Comparison of ENCODE assay signal across 22 mouse cellular contexts in genomic region chr5:117045101-117045500, GRCm38 (mm10).
A peak's percentile ranks its signal among the peaks of the same experiment; 100 is the strongest.
DNase-seq lines count a peak whose midpoint lies in the region; ATAC-seq and TF ChIP-seq lines count a peak whose summit lies in the region.
"Had no signal": no experiment of that assay in that cellular context is flagged by ENCODE, and none has a peak within 500 bp of the region (broad histone marks: within the 10 kb centered on the region; RNA-seq: fewer than 3 reads in every experiment).

No protein-coding gene starts in this region.

- H3K9ac ChIP-seq in intestine, embryonic 15.5 days, result no peak overlapping the region
- H3K9ac ChIP-seq: hindbrain, embryonic 15.5 days; limb, embryonic 12.5 days; liver, embryonic 12.5 days; neural tube, embryonic 15.5 days had no signal

- peak overlapping the region; percentile 35 for H3K4me3 ChIP-seq in cerebellum, adult 2 months (replicated peaks; ENCODE audit: insufficient read depth, low read depth, low read length)
- H3K4me3 ChIP-seq in intestine, embryonic 15.5 days (replicated peaks), result no peak overlapping the region
- H3K4me3 ChIP-seq: embryonic facial prominence, embryonic 10.5 days; gastrocnemius, adult 2 months; hindbrain, embryonic 15.5 days; limb, embryonic 12.5 days; liver, embryonic 12.5 days; megakaryocyte, embryonic 14.5 days; neural tube, embryonic 15.5 days had no signal

- H3K4me2 ChIP-seq in intestine, embryonic 15.5 days (replicated peaks), result no peak overlapping the region
- H3K4me2 ChIP-seq: hindbrain, embryonic 15.5 days; limb, embryonic 12.5 days; liver, embryonic 12.5 days; neural tube, embryonic 15.5 days had no signal

- H3K9me3 ChIP-seq in intestine, embryonic 15.5 days, result no peaks in the 10 kb centered on the region
- H3K9me3 ChIP-seq: embryonic facial prominence, embryonic 10.5 days; hindbrain, embryonic 15.5 days; limb, embryonic 12.5 days; liver, embryonic 12.5 days; neural tube, embryonic 15.5 days had no signal

- ATAC-seq in intestine, embryonic 15.5 days, result no peak
- ATAC-seq: intestine, postnatal 0 days; liver, embryonic 12.5 days; midbrain, embryonic 16.5 days had no signal

- WGBS in cerebellum, adult 2 months, result 14% methylated on average over 10 of the region's 10 CpGs
- WGBS in intestine, embryonic 15.5 days, result 57% methylated on average over 10 of the region's 10 CpGs

- no peaks in the 10 kb centered on the region for H3K27me3 ChIP-seq in cerebellum, adult 2 months (ENCODE audit: control insufficient read depth, insufficient read depth, low read length)
- H3K27me3 ChIP-seq in intestine, embryonic 15.5 days (replicated peaks), result no peaks in the 10 kb centered on the region
- H3K27me3 ChIP-seq: hindbrain, embryonic 15.5 days; limb, embryonic 12.5 days; liver, embryonic 12.5 days; megakaryocyte, embryonic 14.5 days; neural tube, embryonic 15.5 days had no signal

- peak overlapping the region; percentile 53 for H3K27ac ChIP-seq in cerebellum, adult 2 months (ENCODE audit: insufficient read depth, low read length)
- no peak overlapping the region for H3K27ac ChIP-seq in intestine, embryonic 15.5 days
- H3K27ac ChIP-seq: embryonic facial prominence, embryonic 10.5 days; gastrocnemius, adult 2 months; hindbrain, embryonic 15.5 days; limb, embryonic 12.5 days; liver, embryonic 12.5 days; neural tube, embryonic 15.5 days had no signal

- TF ChIP-seq CTCF in cerebellum, adult 2 months (IDR thresholded peaks at IDR 0.05; ENCODE audit: borderline replicate concordance, insufficient read depth, low read depth, low read length), result no peak

- H3K4me1 ChIP-seq in cerebellum, adult 2 months (ENCODE audit: control insufficient read depth, insufficient read depth, low read length), result peaks cover 9% of the 10 kb centered on the region
- H3K4me1 ChIP-seq in intestine, embryonic 15.5 days (replicated peaks), result no peaks in the 10 kb centered on the region
- H3K4me1 ChIP-seq: hindbrain, embryonic 15.5 days; limb, embryonic 12.5 days; liver, embryonic 12.5 days; megakaryocyte, embryonic 14.5 days; neural tube, embryonic 15.5 days had no signal

- TF ChIP-seq POLR2A in cerebellum, adult 2 months (IDR thresholded peaks at IDR 0.05; ENCODE audit: borderline replicate concordance, insufficient read depth, low read length), result peak; percentile 38; the same call in 1 of the 2 replicates

- peak; percentile 8 for DNase-seq in kidney, postnatal 10 days
- DNase-seq in kidney, adult 8-10 months, result no peak
- DNase-seq in R1 (ENCODE audit: low read depth, low spot score), result peak; percentile 46
- DNase-seq in cerebellum, adult 2 months, result peak; percentile 71
- DNase-seq in cerebellum, postnatal 36 days, result peak; percentile 74
- no peak for DNase-seq in thymus, postnatal 0 days (ENCODE audit: low spot score)
- DNase-seq in layer of hippocampus, adult 18-20 months (ENCODE audit: low spot score in 2 of 2), result no peak
- DNase-seq: adrenal gland, adult 8-10 months; gastrocnemius, adult 2 months; heart, postnatal 36 days; kidney, postnatal 14 days; lung, adult 2 months; right cerebral cortex, postnatal 25 days had no signal

- H3K36me3 ChIP-seq in intestine, embryonic 15.5 days, result no peaks in the 10 kb centered on the region
- H3K36me3 ChIP-seq: embryonic facial prominence, embryonic 10.5 days; hindbrain, embryonic 15.5 days; limb, embryonic 12.5 days; liver, embryonic 12.5 days; neural tube, embryonic 15.5 days had no signal

Comparison
In these comparisons a context has a peak if more than half of its experiments do, and no peak if none do; other contexts are left out.
1. DNase-seq: peak in kidney, postnatal 10 days (single experiment), R1 (single experiment), cerebellum, adult 2 months (2 of 2) and cerebellum, postnatal 36 days (2 of 2); none in kidney, adult 8-10 months (0 of 2), thymus, postnatal 0 days (single experiment) and layer of hippocampus, adult 18-20 months (0 of 2).